Mouse (Mus musculus) spleen, embryonic (tissue): ENCODE results near the gene Cldn2.
"Not testable (repeated sequence)": the region's sequence is repeated elsewhere in the genome, so short reads cannot be mapped to it uniquely, and the experiment has no call there.

ENCODE experiments used
- CTCF ChIA-PET: fragments of 350-600 bp; sonication (Branson Sonifier 250); formaldehyde crosslinking; loops from one replicate; lab custom pipeline; 2022; lab: Charles Lee

Cldn2 gene

GRCm38 (mm10) chrX:139800406-139800878, at the start of gene Cldn2:
Gene Cldn2 (plus strand): TSS chrX:139800828.
- CTCF ChIA-PET = no interaction called here

DNA sequence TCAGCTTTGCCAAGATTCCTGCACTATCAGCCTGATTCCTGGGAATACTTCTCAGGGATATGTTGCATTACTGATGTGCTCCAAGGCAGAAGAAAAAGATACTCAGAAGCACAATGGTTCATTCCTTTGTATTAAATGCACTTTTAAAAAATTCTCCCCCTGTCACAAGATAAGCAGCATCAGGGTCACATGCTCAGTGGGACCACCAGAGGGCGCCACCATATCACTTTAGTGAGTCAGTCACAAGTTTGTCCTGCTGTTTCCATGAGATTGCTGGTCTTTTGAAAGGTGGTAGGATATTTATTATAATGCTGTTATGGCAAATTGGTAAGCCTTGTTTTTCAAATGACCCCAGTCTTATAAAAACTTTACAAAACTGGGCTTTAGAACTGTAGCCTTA, 48.8 kb upstream of the Cldn2 start:
- CTCF ChIA-PET = no interaction called here

DNA sequence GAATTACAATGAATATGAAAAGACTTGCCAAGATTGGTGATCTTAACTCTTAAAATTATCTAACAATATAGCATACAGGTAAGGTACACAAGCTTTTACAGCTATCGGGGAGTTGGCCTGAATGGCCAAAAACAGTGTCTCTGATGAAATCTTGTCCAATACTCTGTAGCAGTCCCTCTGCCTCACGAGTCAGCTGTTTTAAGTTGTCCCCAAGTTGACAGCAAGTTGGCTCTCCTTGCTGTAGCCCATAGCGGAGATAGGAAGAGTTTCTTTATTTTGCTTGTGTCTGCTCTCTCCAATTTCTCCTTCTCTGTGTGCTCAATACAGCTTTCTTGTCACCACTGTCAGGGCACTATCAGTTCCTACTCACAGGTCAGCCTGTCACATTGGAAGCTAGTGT, 42.0 kb upstream of the Cldn2 start:
- CTCF ChIA-PET = not testable (repeated sequence)

- CTCF ChIA-PET = no interaction called here
Observed at GRCm38 (mm10) chrX:139762546-139762945, 38.1 kb upstream of the Cldn2 start.

DNA sequence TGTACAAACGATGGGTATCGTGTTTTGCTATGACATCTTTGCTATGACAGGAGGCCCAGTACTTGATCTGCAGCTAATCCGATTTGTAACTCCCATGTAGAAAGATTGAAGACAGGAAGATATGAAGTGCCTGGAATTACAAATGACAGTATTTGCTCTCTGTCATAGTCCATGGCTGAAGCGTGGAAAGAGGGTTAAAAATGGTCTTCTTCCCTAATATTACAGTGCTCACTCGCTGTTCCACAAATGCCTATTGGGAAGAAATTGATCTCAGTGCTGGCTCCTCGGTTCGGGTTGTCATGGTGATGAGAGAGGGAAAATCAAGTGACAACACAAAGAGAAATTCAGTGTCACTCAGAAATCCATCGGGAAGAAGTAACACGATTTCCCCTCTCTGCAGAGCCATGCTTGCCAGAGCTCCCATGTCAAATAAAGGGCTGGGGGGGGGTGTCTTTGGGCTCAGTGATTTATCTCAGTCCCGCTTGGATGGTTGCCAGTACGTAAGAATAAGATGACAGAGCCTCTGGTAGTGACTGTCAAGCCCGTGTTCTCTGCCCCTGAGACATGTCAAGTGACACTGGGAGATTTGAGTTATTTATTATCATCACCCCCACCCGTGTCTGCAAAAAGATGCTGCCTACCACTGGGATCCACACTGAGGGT, 30.5 kb upstream of the Cldn2 start:
- CTCF ChIA-PET = no interaction called here

DNA sequence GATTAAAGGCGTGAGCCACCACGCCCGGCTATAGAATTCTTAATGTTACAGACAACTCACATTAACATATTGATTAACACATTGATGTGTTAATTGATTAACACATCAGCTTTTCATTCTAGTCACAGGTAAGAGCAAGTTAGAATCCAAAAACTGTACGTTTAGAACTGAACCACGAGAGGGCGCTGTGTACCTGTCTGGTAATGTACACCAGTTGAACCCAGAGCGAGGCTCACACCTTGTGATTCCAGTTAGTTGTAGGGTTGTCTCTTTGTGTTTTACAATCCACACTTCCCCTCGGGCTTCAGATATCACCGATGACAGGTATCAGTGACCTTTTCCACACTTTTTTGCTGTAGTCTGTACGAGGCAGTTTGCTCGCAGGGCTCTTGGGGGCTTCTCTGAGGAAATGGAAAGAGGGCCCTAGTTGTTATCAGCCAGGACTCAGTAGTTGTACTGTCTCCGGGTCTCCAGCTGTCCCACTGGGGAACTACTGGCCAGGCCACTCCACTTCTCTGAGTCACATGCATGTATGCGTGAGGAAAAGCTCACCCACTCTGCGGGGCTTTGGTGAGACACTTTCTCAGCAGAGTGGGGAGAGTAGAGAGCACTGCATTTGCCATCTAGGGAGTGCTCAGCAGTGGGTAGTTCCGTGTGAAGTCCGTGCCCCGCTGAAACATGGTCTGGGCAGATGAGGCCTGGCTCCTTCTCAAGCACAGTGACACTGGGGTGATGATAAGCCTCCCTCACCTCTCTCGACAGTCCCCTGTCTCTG, 26.1 kb upstream of the Cldn2 start:
- CTCF ChIA-PET = no interaction called here

- CTCF ChIA-PET = no interaction called here
Observed at GRCm38 (mm10) chrX:139775084-139775612, 25.5 kb upstream of the Cldn2 start.

DNA sequence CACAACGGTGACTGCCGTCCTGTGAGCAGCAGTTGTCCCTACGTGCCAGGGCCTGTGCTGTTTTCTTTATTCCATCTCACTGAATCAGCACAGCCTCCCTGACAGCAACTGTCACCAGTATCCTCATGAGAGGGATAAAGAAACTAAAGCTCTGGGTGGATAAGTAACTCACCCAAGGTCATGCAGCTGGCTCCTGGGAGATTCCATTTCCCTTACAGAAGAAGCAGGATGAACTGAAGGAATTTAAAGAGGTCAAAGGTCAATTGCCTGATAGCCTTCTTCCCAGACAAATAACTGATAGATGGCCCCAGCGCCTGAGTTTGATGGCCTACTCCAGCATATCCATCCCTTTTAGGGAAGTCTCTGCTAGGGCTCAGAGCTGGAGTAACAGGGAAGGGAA, 23.3 kb upstream of the Cldn2 start:
- CTCF ChIA-PET = interaction anchor here (0.6 kb wide), 1 partner anchor 192 kb away, joined by 3 read pairs; no protein-coding TSS in a partner anchor

DNA sequence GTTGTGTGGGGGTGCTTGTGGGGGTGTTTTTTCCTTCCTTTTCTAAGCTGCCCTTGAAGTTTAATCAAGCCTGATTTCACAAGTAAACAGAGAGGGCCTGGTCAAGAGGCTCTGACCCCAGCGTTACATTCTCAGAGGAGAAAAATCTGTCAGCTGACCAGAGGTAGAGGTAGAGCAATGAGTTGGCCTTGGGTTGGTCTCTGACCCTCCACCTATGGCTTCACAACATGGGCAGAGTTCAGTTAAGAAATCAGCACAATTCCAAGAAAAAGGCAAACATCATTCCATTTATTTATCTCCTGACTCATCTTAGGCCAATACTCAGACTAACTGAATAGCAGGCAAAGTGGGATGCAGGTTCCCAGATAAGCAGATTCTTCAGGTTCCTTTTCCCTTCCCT, 21.7 kb upstream of the Cldn2 start:
- CTCF ChIA-PET = no interaction called here

DNA sequence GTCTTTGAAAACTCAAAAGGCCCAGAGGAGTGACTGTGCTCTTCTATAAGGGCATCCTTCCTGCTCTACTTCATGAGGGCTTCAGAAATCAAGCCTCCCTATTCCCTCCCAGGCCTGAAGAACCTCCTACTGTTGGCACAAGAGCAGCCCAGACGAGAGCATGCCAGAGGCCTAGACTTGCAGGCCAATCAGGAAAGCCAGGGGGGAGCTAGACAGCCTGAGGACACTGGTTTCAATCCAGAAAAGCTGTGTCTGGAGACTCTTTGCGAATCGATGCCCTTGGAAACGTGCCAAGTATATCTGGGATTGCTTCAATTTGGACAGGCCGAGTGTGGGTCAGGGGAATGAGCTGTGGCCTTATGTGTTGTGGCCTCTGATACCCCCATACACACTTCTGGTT, 21.2 kb upstream of the Cldn2 start:
- CTCF ChIA-PET = no interaction called here

DNA sequence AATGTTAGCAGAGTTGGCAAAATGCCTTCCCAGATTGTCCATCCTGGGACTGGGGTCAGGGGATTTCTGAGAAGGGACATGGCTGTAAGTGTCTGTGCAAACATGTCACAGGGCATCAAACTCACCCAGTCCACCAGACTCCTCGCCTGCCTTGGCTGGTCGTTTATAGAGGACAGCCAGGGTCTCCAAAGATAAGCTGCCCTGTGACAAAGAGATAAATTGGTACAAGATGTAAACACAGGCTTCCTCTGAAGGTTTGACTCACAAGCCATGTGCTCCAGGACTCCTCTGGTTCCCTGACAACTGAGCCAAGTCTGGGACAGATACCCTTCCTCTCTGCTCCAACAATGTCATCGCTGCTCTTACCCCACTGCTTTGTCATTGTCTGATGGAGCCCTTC, 19.6 kb upstream of the Cldn2 start:
- CTCF ChIA-PET = no interaction called here

DNA sequence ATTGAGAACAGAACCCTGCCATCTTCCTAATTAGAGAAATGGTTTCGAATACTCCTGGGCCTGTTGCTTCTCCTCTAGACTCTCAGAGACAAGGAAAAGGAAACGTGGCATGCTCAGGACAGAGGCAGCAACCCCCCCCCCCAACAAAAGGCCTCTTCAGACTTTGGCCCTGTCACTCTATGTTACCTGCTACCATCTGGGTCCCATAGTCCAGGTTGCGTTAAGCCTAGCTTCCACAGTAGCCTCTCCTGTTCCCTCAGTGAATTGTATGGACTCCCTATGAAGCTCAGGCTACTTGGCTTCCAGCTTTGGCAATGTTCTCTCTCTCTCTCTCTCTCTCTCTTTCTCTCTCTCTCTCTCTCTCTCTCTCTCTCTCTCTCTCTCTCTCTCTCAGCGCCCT, 19.1 kb upstream of the Cldn2 start:
- CTCF ChIA-PET = no interaction called here

DNA sequence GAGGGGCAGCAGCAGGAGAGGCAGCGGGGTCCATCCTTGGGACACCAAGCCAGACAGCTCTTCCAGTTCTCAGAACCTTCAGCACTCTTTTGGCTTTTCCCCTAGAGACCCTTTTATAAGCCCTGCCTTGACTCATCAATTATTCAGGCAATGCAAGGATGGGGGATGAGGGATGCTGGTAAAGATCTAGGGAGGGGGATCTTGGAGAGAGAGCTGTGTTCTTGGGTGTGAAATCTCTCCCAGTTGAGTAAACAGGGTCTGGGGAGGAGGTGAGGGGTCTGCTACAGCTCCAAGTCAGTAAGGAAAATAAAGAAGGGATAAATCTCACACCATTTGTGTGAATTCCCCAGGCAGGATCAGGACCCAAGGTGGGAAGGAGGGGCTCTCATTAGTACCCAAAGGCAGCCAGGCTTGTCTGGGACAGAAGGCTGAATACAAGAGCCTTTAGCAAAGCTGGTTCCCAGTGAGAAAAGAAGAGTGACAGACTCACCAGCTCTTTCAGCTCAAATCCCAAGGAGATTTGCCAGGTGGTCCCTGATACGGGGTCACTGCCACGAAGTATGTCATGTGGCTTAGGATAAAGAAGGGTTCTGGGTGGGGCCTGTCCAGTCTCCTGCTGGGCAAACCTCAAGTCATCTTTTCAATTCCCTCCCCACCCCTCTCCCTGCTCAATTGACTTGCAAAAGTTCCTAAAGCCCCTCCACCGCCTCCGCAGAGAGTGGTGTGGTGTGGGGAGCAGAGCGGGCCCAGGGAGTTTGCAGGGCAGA, 18.2 kb upstream of the Cldn2 start, which contains the start of gene Ripply1:
TSS of gene Ripply1 (minus strand) at position 76 of the 767 bp plus-strand sequence.
- CTCF ChIA-PET = no interaction called here

DNA sequence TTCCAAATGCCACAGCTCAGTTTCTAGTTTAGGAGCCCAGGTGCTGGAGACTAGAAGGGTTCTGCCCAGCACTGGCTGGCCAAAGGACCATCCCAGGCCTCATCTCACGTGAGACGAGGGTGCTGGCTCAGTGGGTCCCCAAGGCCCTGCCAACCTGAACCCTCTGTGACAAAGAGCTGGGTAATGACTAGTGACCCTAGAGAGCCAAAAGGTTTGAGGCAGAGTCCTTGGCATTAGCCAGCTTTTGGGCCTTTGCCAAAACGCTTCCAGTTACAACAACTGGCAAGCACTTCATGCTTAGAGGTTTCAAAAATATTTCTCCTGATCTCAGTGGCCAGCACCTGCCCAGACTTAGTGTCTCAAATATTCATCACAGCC, 17.6 kb upstream of the Cldn2 start:
- CTCF ChIA-PET = no interaction called here

- CTCF ChIA-PET = no interaction called here
Observed at GRCm38 (mm10) chrX:139785764-139786163, 14.9 kb upstream of the Cldn2 start.

GRCm38 (mm10) chrX:139794072-139794845, 6.4 kb upstream of the Cldn2 start:
- CTCF ChIA-PET = no interaction called here

DNA sequence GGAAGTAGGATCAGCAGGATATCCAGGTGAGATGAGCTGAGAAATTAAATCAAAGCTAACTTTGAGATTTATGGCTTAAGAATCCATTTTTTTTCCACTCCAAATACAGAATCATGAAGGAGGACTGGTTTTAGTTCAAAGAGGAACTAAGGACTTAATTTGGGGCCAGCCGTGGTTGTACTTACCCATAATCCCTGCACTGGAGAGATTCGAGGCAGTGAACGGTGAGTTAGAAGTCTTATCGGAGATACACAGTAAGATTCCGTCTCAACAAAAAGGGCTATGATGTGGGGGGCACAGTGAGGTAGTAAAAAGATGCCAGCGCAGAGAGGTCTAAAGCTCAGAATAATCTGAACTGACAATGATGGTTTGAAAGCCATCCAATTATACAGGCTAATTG, 4.6 kb upstream of the Cldn2 start:
- CTCF ChIA-PET = no interaction called here

DNA sequence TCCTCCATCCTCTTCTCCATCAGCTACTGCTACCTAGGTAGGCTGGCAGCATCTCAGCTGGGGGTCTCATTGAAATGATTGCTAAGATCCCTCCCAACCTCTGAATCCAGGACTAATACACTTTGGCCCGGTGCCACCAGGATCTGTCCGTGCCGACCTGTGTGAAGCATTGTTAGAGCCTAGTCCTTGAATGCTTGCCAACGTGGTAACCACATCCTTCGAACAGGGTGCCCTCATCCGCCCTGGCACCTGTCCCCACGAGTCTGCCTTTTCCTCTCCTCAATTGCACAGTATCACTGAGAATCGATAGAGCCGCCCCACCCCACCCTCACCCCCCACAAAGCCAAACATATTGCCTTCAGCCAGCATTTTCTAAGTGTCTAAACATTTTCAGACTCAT, 2.8 kb upstream of the Cldn2 start:
- CTCF ChIA-PET = no interaction called here

DNA sequence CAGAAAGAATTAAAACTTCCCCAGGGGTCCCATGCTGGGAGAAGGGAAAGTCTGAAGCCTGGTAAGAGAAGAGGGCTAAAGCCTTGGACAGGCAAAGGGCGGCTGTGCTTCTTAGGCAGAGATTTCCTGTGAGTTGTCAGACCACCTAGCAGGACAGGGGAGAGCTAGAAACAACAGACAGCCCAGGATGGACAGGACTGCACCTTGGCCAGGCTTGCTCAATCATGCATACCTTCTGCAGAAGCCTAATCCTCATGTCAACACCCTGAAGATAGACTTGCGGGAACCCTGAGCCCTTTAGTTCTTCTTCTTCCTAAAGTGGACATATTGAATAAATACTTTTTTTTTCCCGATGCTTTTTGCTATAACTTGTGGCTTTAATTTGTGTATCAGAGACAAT, 675 bp upstream of the Cldn2 start:
- CTCF ChIA-PET = no interaction called here

GRCm38 (mm10) chrX:139803028-139803427, 2.4 kb downstream of the Cldn2 start:
- CTCF ChIA-PET = no interaction called here

DNA sequence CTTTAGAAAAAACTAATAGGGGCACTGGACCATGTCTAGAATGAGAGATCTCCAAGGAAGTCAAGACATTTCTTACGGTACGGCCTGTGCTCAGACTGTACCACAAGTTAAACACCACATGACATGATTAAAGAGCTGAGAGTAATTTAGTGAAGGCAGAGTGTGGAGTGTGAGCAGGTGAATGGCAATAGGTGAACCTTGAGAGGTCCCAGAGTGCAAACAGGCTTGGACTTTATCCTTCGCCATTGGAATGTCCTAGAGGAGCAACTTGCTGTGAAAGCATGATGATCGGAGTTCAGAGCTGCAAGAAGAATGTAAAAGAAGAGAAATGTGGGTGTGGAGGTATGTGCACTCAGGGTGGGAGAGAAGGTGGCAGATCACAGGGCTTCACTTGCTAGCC, 5.3 kb downstream of the Cldn2 start:
- CTCF ChIA-PET = no interaction called here
